Mouse (Mus musculus): ENCODE data around the gene Satb2.

- TF ChIP-seq GATA1 (IDR thresholded peaks at IDR 0.05; ENCODE audit: borderline replicate concordance, low read length) (no peak), FLI1 (IDR thresholded peaks at IDR 0.05; ENCODE audit: low read length) (no peak)
Measured at GRCm38 (mm10) chr1:56838901-56839300, 139.5 kb downstream of the Satb2 start.

All from megakaryocyte, embryonic 14.5 days (primary cell).